Mouse (Mus musculus) G1E (cell line): ENCODE measurements around the gene S1pr3. TPM values are rescaled to one million over a fixed set of nuclear protein-coding genes. Genes with fewer than 3 reads are reported as not detected.

ENCODE experiments used
- ATAC-seq: 2 replicates; pipeline ENCODE4 v1.8.0; 2016; ENCODE audit warnings: mild to moderate bottlenecking; ENCODE audit not compliant: insufficient number of reproducible peaks, poor library complexity, low FRiP score, severe bottlenecking; ENCODE audit errors: extremely low read depth
- DNase-seq: peaks from one replicate; pipeline ENCODE4 v3.0.0; 2012; ENCODE audit warnings: low spot score
- H3K27me3 ChIP-seq: 2 replicates; pipeline ENCODE4 v1.6.1; 2012; ENCODE audit warnings: mild to moderate bottlenecking, low read length, inconsistent platforms; ENCODE audit not compliant: insufficient read depth
- H3K36me3 ChIP-seq: replicated peaks from 2 replicates; pipeline ENCODE3; 2012; ENCODE audit warnings: mild to moderate bottlenecking, inconsistent platforms
- H3K4me1 ChIP-seq: 2 replicates; pipeline ENCODE4 v1.6.1; 2012; ENCODE audit warnings: low read depth, low read length, inconsistent platforms, mixed read lengths; ENCODE audit not compliant: insufficient read depth
- H3K4me3 ChIP-seq: 2 replicates; pipeline ENCODE4 v1.5.1; 2012; ENCODE audit warnings: low read depth, mild to moderate bottlenecking, inconsistent platforms, low read length, moderate library complexity, mixed read lengths
- H3K9me3 ChIP-seq: replicated peaks from 2 replicates; pipeline ENCODE4 v1.6.1; 2012; ENCODE audit warnings: inconsistent platforms
- CTCF ChIP-seq: IDR thresholded peaks from 2 replicates; pipeline ENCODE4 v1.5.1; 2012; ENCODE audit warnings: low read depth, low read length, inconsistent platforms, mixed read lengths
- GATA1 ChIP-seq: IDR thresholded peaks from 2 replicates; pipeline ENCODE4 v1.6.1; 2012; ENCODE audit warnings: borderline replicate concordance, low read length, inconsistent platforms, mixed read lengths
- GATA2 ChIP-seq: IDR thresholded peaks from 2 replicates; pipeline ENCODE4 v1.6.1; 2012; ENCODE audit warnings: low read depth, low read length, inconsistent platforms, borderline replicate concordance
- POLR2AphosphoS5 ChIP-seq: IDR thresholded peaks from 2 replicates; pipeline ENCODE4 v1.6.1; 2012; ENCODE audit warnings: low read depth, low read length, inconsistent platforms; ENCODE audit not compliant: insufficient replicate concordance
- TAL1 ChIP-seq: conservative IDR thresholded peaks from 2 replicates; pipeline ENCODE4 v1.6.1; 2012; ENCODE audit warnings: low read depth, low read length, inconsistent platforms, mixed read lengths
- polyA plus RNA-seq: library from polyadenylated mRNA; stranded (reverse); fragments of >175 nt; gene quantifications from 2 replicates; pipeline ENCODE4 v1.2.3, GENCODE M21; 2012
- total RNA-seq, 2 experiments: library from RNA; stranded (forward) in 1 of 2; stranded (reverse) in 1 of 2; fragments of 200-1000 nt in 1 of 2; fragments of >200 nt in 1 of 2; fragmentation: Nextera tagmentation in 1 of 2; gene quantifications; 2 replicates each; pipeline ENCODE4 v1.2.3; 2014 to 2017

Gene S1pr3
- not detected in 2 replicates for total RNA-seq (2014; fragmentation: Nextera tagmentation)
- total RNA-seq (2017), result 0.11 TPM in 1 of 2 replicates, not detected in the other
- not detected in 2 replicates for polyA plus RNA-seq

DNA sequence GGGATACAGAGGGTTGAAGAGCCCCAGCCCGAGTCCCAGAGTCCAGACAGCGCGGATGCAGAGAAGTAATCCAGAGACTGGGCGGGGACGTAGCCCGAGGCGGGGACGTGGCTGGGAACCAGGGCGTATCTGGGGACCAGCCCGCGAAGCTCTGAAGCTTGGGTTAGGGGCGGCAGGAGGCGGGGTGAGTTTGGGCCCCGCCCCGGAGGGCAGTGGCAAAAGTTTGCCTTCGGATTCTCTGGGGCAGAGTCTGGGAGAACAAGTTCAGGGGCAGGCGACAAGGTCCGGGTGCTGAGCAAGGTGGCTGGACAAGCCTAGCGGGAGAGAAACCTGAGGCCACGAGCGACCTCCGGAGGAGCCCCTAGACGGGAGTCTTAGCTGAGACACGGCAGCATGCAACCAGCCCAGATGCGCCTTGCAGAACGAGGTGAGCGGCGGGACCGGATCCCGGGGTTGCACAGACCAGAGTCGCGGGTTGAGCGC lies at the start of gene S1pr3:
S1pr3 (plus strand) TSS at position 121 of the 483 bp plus-strand sequence.
- H3K27me3 ChIP-seq, result no peaks in the 10 kb centered on the region
- no peaks in the 10 kb centered on the region for H3K4me1 ChIP-seq
- no peak for DNase-seq

DNA sequence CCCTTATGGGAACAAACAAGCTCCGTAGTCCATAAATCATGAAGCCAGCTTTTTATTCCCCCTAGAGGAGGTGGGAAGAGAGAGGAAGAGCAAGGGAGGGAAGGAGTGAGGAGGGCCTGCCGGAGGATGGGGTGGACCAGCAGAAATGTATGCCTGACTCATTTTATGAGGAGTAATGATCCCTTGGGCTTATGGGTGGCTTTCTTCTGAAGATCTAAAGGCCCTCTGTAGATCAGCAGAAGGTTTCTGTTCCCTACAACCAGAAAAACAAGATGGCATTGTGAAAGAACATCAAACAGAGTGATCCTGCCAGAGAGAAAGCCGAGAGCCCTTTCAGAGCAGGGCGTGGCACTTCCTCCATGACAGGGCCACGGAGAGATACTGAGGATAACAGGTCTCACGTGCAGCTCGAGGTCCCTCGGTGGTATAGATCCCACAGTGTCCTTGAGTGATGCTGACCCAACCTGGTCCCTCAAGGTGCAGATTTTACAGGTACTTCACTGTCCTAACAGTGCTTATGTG lies 47.9 kb upstream of the S1pr3 start:
- Histone ChIP-seq H3K27me3 (no peaks in the 10 kb centered on the region), H3K9me3 (peaks cover 40% of the 10 kb centered on the region), H3K4me3 (no peak overlapping the region), H3K4me1 (no peaks in the 10 kb centered on the region), H3K36me3 (no peaks in the 10 kb centered on the region)
- no peak for DNase-seq
- no peak for ATAC-seq
- no peak for TF ChIP-seq GATA1
- TF ChIP-seq POLR2AphosphoS5, result no peak
- TF ChIP-seq GATA2, result no peak
- no peak for TF ChIP-seq TAL1
- no peak for TF ChIP-seq CTCF

More for the DNA sequence above, at the start of gene S1pr3:
- TF ChIP-seq GATA2 (no peak), TAL1 (no peak), GATA1 (no peak), CTCF (no peak)
- ATAC-seq, result no peak
- Histone ChIP-seq H3K4me3 (no peak within 1 kb of the TSS), H3K9me3 (peaks cover 70% of the 10 kb centered on the region), H3K36me3 (no peaks in the 10 kb centered on the region)

DNA sequence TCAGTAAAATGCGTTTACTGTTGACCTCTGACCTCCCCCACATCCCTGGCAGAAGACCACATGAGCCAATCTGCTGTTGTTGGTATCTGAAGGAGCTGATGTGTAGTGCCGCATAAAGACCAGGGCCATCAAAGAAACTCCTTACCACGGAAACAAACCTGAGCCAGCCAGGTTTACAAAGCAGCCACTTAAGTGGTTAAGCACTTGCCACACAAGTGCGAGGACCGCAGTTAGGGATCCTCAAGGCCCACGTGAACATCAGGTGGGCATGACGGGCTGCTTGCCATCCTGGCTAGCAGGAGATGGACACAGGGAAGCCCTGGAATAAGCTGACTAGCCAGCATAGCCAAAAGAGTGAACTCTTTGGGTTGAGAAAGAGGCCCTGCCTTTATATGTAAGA lies 45.0 kb upstream of the S1pr3 start:
- ATAC-seq (no peak), DNase-seq (no peak)
- no peak for TF ChIP-seq TAL1
- no peak for TF ChIP-seq GATA2
- TF ChIP-seq CTCF, result no peak
- no peak for TF ChIP-seq GATA1
- no peak for TF ChIP-seq POLR2AphosphoS5
- Histone ChIP-seq H3K27me3 (no peaks in the 10 kb centered on the region), H3K4me1 (no peaks in the 10 kb centered on the region), H3K36me3 (no peaks in the 10 kb centered on the region), H3K4me3 (no peak overlapping the region), H3K9me3 (peaks cover 60% of the 10 kb centered on the region)

DNA sequence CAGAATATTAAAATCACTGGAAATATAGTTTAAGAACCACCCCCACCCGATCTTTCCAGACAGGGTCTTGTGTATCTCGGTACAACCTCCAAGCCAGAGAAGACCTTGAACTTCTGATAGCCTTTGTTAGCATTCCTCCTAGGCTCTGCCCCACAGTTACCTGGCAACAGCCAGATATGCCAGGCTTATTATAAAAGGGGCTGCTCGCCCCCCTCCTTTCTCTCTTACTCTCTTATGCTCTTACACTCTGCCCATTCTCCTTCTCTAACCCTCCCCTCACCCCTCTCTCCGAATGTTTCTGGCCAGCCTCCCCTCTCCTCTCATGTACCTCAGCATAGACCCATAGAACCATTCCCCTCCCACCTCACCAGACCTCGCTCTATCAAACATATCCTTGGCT lies 44.5 kb upstream of the S1pr3 start:
- TF ChIP-seq GATA2 (no peak), GATA1 (no peak), TAL1 (no peak), CTCF (no peak), POLR2AphosphoS5 (no peak)
- no peaks in the 10 kb centered on the region for H3K36me3 ChIP-seq
- no peaks in the 10 kb centered on the region for H3K4me1 ChIP-seq
- H3K9me3 ChIP-seq, result peaks cover 66% of the 10 kb centered on the region
- H3K4me3 ChIP-seq, result no peak overlapping the region
- ATAC-seq (no peak), DNase-seq (no peak)
- H3K27me3 ChIP-seq, result no peaks in the 10 kb centered on the region

DNA sequence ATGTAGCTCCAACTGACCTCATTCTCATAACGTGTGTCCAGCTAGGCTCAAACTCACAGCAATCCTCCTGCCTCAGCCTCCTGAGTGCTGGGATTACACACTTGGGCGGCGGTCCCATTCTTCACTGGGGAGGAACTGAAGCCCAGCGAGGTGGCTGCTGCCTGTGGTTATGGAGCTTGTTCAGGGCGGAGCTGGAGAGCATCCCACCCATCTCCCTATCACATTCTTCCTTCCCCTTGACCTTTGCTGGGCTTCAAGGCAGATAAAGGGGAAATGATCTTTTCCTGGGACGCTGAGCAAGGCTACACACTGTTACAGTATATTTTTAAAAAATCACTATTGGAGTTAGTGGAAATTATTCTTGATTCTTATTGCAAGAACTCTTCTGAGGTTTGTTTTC lies 43.2 kb upstream of the S1pr3 start:
- Histone ChIP-seq H3K27me3 (no peaks in the 10 kb centered on the region), H3K9me3 (peaks cover 65% of the 10 kb centered on the region), H3K4me1 (no peaks in the 10 kb centered on the region), H3K36me3 (no peaks in the 10 kb centered on the region), H3K4me3 (no peak overlapping the region)
- TF ChIP-seq GATA2 (no peak), POLR2AphosphoS5 (no peak), CTCF (no peak), GATA1 (no peak), TAL1 (no peak)
- DNase-seq, result no peak
- ATAC-seq, result no peak

DNA sequence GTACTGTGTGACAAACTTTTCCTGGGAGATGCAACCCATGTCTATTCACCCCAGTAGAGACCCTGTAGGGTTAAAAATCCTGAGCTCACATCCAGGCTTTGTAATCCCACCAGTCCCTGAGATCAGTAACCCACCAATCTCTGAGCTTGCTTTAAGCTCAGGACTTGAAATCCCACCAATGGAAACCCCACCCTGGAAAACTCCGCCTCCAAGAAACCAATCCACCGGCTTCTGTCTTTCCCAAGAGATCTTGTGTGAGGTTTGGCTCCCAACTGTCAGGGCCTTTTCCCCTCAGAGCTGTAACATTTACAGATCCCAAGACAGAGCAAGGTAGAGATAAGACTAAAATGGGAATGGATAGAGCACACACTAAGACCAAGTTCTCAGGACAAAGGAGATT lies 40.1 kb upstream of the S1pr3 start:
- TF ChIP-seq CTCF (no peak), GATA1 (no peak)

DNA sequence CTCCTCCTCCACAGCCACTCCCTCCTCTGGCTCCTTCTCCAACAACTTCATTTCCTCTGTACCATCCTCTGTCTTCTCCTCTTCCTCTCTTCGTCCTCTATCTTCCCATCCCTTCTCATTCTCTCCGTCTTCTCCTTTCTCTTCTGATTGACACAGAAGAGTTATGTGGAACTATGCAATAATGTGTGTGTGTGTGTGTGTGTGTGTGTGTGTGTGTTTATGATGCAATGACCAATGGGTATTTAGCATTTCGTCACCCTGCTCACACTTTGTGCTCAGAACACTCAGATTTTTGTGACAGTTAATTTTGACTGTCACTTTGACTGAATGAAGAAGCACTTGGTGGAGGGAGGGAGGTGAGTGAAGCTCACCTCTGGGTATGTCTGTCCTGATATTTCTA lies 39.1 kb upstream of the S1pr3 start:
- no peak for TF ChIP-seq CTCF
- no peak for TF ChIP-seq GATA1
- TF ChIP-seq POLR2AphosphoS5, result no peak
- no peak for TF ChIP-seq TAL1
- TF ChIP-seq GATA2, result no peak
- no peaks in the 10 kb centered on the region for H3K36me3 ChIP-seq
- ATAC-seq, result no peak
- no peaks in the 10 kb centered on the region for H3K4me1 ChIP-seq
- peaks cover 68% of the 10 kb centered on the region for H3K9me3 ChIP-seq
- no peak overlapping the region for H3K4me3 ChIP-seq
- no peaks in the 10 kb centered on the region for H3K27me3 ChIP-seq
- DNase-seq, result no peak

More for the DNA sequence above, 40.1 kb upstream of the S1pr3 start:
- Histone ChIP-seq H3K9me3 (peaks cover 66% of the 10 kb centered on the region), H3K4me1 (no peaks in the 10 kb centered on the region), H3K36me3 (no peaks in the 10 kb centered on the region), H3K4me3 (no peak overlapping the region), H3K27me3 (no peaks in the 10 kb centered on the region)
- ATAC-seq (no peak), DNase-seq (no peak)
